Mouse (Mus musculus): ENCODE data around the gene Suco.

- no peak for TF ChIP-seq CTCF (IDR thresholded peaks at IDR 0.05; ENCODE audit: insufficient read depth, low read depth, low read length)
- TF ChIP-seq POLR2A (IDR thresholded peaks at IDR 0.05; ENCODE audit: insufficient read depth, low read depth, low read length): no peak
These were observed 41.5 kb upstream of the Suco start for GRCm38 (mm10) chr1:161917940-161918484.
